Comparison of ENCODE assay signal across 12 mouse cellular contexts in genomic region chr1:60851041-60851781, GRCm38 (mm10). TPM values are rescaled to one million over a fixed set of nuclear protein-coding genes. Genes with fewer than 3 reads are reported as not detected.
DNase-seq lines count a peak whose midpoint lies in the region; ATAC-seq and TF ChIP-seq lines count a peak whose summit lies in the region.
"Had no signal": no experiment of that assay in that cellular context is flagged by ENCODE, and none has a peak within 500 bp of the region (broad histone marks: within the 10 kb centered on the region; RNA-seq: fewer than 3 reads in every experiment).

No protein-coding gene starts in this region.

- no peak overlapping the region for H3K4me3 ChIP-seq in gastrocnemius, adult 2 months
- no peak overlapping the region for H3K4me3 ChIP-seq in heart, embryonic 16.5 days (ENCODE audit: low read length)
- no peak overlapping the region for H3K4me3 ChIP-seq in midbrain, embryonic 16.5 days (ENCODE audit: low read depth, low read length)
- no peak overlapping the region for H3K4me3 ChIP-seq in liver, postnatal 0 days (ENCODE audit: low read depth, low read length)

- H3K4me1 ChIP-seq in heart, embryonic 16.5 days (ENCODE audit: control insufficient read depth, insufficient read depth, low read length): peaks cover 28% of the 10 kb centered on the region
- H3K4me1 ChIP-seq in midbrain, embryonic 16.5 days (ENCODE audit: control insufficient read depth, insufficient read depth, low read length): peaks cover 22% of the 10 kb centered on the region
- peaks cover 12% of the 10 kb centered on the region for H3K4me1 ChIP-seq in liver, postnatal 0 days (ENCODE audit: insufficient read depth)

- H3K27me3 ChIP-seq in heart, embryonic 16.5 days (ENCODE audit: control insufficient read depth, insufficient read depth, low read length): no peaks in the 10 kb centered on the region
- no peaks in the 10 kb centered on the region for H3K27me3 ChIP-seq in midbrain, embryonic 16.5 days (ENCODE audit: control insufficient read depth, insufficient read depth, low read depth, low read length)
- no peaks in the 10 kb centered on the region for H3K27me3 ChIP-seq in liver, postnatal 0 days (ENCODE audit: insufficient read depth, low read length)

- H3K4me2 ChIP-seq in heart, embryonic 16.5 days (ENCODE audit: low read depth, low read length): no peak overlapping the region
- H3K4me2 ChIP-seq in midbrain, embryonic 16.5 days (ENCODE audit: low read length): peak overlapping the region; percentile 17
- no peak overlapping the region for H3K4me2 ChIP-seq in liver, postnatal 0 days (ENCODE audit: low read depth, low read length)

- DNase-seq in gastrocnemius, adult 2 months: no peak
- no peak for DNase-seq in gastrocnemius, adult 8-10 months (ENCODE audit: low spot score in 2 of 2)
- peak; percentile 20 for DNase-seq in brain, embryonic 18.5 days (ENCODE audit: low read depth, low spot score)
- DNase-seq in ovary, postnatal 10 days (ENCODE audit: low spot score): no peak
- DNase-seq in left cerebral cortex, postnatal 10 days (ENCODE audit: extremely low spot score in 1 of 2, low spot score in 2 of 2): no peak
- DNase-seq in liver, postnatal 0 days: no peak
- DNase-seq: cerebellum, adult 8-10 months; kidney, adult 18-20 months had no signal

- 54% methylated on average over 8 of the region's 8 CpGs for WGBS in heart, embryonic 16.5 days
- WGBS in midbrain, embryonic 16.5 days: 8% methylated on average over 8 of the region's 8 CpGs
- 77% methylated on average over 8 of the region's 8 CpGs for WGBS in liver, postnatal 0 days (ENCODE audit: insufficient replicate concordance)

- intact Hi-C loops in gastrocnemius, adult 2 months (cut with DNase I): no loop called here
- intact Hi-C loops in left cerebral cortex, postnatal 10 days (cut with DNase I): no loop called here

- no peak for TF ChIP-seq EP300 in liver, postnatal 0 days (IDR thresholded peaks at IDR 0.05; ENCODE audit: low read depth)

- no peaks in the 10 kb centered on the region for H3K36me3 ChIP-seq in heart, embryonic 16.5 days (ENCODE audit: control insufficient read depth, insufficient read depth)
- H3K36me3 ChIP-seq in midbrain, embryonic 16.5 days (ENCODE audit: control insufficient read depth, insufficient read depth, low read length): no peaks in the 10 kb centered on the region
- H3K36me3 ChIP-seq in liver, postnatal 0 days (replicated peaks; ENCODE audit: insufficient read depth, low read length): no peaks in the 10 kb centered on the region

- ATAC-seq in heart, embryonic 16.5 days (replicated peaks; ENCODE audit: extremely low read depth, insufficient read depth, low FRiP score): no peak
- peak; percentile 82 for ATAC-seq in midbrain, embryonic 16.5 days
- ATAC-seq in liver, postnatal 0 days: no peak

- H3K9ac ChIP-seq in heart, embryonic 16.5 days (ENCODE audit: low read length): no peak overlapping the region
- 0 out of 2 replicates have a peak overlapping the region, but pooled peaks have one; percentile 28 for H3K9ac ChIP-seq in midbrain, embryonic 16.5 days (ENCODE audit: low read depth, low read length)
- no peak overlapping the region for H3K9ac ChIP-seq in liver, postnatal 0 days (replicated peaks)

- TF ChIP-seq CTCF in gastrocnemius, adult 2 months (IDR thresholded peaks at IDR 0.05): no peak
- TF ChIP-seq CTCF in liver, postnatal 0 days (IDR thresholded peaks at IDR 0.05; ENCODE audit: low read depth): no peak

- peak overlapping the region; percentile 24; the same call in 1 of the 2 replicates for H3K27ac ChIP-seq in gastrocnemius, adult 2 months
- H3K27ac ChIP-seq in heart, embryonic 16.5 days (ENCODE audit: low read length): peak overlapping the region; percentile 46
- H3K27ac ChIP-seq in midbrain, embryonic 16.5 days (ENCODE audit: low read length): peak overlapping the region; percentile 78
- no peak overlapping the region for H3K27ac ChIP-seq in liver, postnatal 0 days (ENCODE audit: low read depth)

- no peaks in the 10 kb centered on the region for H3K9me3 ChIP-seq in heart, embryonic 16.5 days (replicated peaks; ENCODE audit: control insufficient read depth, low read length)
- H3K9me3 ChIP-seq in midbrain, embryonic 16.5 days (replicated peaks; ENCODE audit: control insufficient read depth, low read length, poor library complexity, severe bottlenecking): no peaks in the 10 kb centered on the region
- H3K9me3 ChIP-seq in liver, postnatal 0 days (ENCODE audit: low read length): no peaks in the 10 kb centered on the region

RNA-seq across cellular contexts. Expression of gene Ctla4, which starts 35.6 kb away (rescaled TPM):
- total RNA-seq in gastrocnemius, adult 2 months (2021): under 1 TPM in 1 of 2 experiments, not detected in 1; 0.45 TPM
- not detected for total RNA-seq in gastrocnemius, adult 8-10 months (2022)
- 1.6 and 3.5 TPM in 2 replicates for polyA plus RNA-seq in heart, embryonic 16.5 days (2015; fragmentation: Nextera tagmentation; extraction: Ambion mirVana)
- polyA plus RNA-seq in midbrain, embryonic 16.5 days (2015; fragmentation: Nextera tagmentation; extraction: Ambion mirVana): not detected in 2 replicates
- total RNA-seq in left cerebral cortex, postnatal 10 days (2021): not detected
- polyA plus RNA-seq in liver, postnatal 0 days (2015; fragmentation: Nextera tagmentation; extraction: Ambion mirVana): not detected in 2 replicates
- total RNA-seq: left cerebral cortex, adult 8-10 months had no signal
- polyA plus RNA-seq: liver, embryonic 16.5 days had no signal
